Mouse (Mus musculus) cerebellum, adult 2 months (tissue): ENCODE data around the gene Jade1.

ENCODE experiments used
- CTCF ChIP-seq: fragments of 200-500 bp; IDR thresholded peaks from 2 replicates; pipeline ENCODE4 v1.5.1; 2011; ENCODE audit warnings: low read depth, mild to moderate bottlenecking, control low read depth, low read length, moderate library complexity, borderline replicate concordance; ENCODE audit not compliant: insufficient read depth
- POLR2A ChIP-seq: fragments of 200-500 bp; IDR thresholded peaks from 2 replicates; pipeline ENCODE4 v1.6.1; 2011; ENCODE audit warnings: low read length, control low read depth, borderline replicate concordance; ENCODE audit not compliant: insufficient read depth

DNA sequence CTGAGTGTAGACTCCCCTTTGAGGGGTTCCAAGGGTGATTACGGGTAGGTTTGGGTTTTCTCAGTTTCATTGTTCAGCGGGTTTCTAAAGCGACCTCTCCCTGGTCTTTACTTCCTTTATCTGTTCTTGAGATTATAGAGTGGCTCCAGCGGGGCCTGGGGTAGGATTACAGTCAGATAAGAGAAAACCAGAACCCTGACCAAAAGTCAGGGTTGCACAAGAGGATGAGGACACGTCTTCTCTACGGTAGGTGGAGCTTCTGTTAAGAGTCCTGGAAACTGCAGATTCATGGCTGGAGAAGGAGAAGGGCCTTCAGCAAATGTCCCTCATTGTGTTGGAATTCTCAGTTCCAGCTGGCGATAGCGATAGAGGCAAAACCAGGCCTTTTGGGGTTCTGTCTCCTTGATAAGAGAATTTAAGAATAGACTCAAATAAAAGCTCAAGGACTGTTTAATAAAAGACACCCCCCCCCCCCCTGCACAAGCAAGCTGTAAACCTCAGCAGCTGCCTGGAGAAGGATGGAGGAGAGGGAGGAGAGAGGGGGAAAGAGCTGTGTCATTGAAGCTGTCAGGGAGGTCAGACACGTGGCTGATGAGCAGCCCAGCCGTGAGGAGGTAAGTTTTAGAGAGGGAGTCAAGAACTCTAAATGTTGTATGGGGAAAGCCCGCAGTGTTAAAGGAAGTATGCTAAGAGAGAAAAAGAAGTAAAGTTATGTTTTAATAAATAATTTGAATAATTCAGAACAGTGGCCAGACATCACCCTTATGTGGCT, 2.6 kb upstream of the Jade1 start:
- TF ChIP-seq CTCF: no peak
- no peak for TF ChIP-seq POLR2A
